Mouse (Mus musculus) midbrain, embryonic 10.5 days (tissue): Measurements from ENCODE around the gene Col7a1. TPM values are rescaled to one million over a fixed set of nuclear protein-coding genes. Genes with fewer than 3 reads are reported as not detected.

Experiments
- DNase-seq: peaks from one replicate; pipeline ENCODE4 v3.0.0-alpha.2; 2017; ENCODE audit warnings: low spot score
- H3K27ac ChIP-seq: fragments of 300-500 bp; sonication (generic); replicated peaks from 2 replicates; pipeline ENCODE4 v1.5.1; 2016; ENCODE audit warnings: mild to moderate bottlenecking
- H3K27me3 ChIP-seq: fragments of 300-500 bp; sonication (generic); 2 replicates; pipeline ENCODE4 v1.6.1; 2016; ENCODE audit warnings: low read depth, mild to moderate bottlenecking; ENCODE audit not compliant: poor library complexity, severe bottlenecking
- H3K36me3 ChIP-seq: fragments of 300-500 bp; sonication (generic); 2 replicates; pipeline ENCODE4 v1.6.1; 2016; ENCODE audit warnings: mild to moderate bottlenecking, moderate library complexity
- H3K4me1 ChIP-seq: fragments of 300-500 bp; sonication (generic); 2 replicates; pipeline ENCODE4 v1.6.1; 2016
- H3K4me3 ChIP-seq: fragments of 300-500 bp; sonication (generic); 2 replicates; pipeline ENCODE4 v1.5.1; 2016; ENCODE audit warnings: mild to moderate bottlenecking, moderate library complexity
- H3K9me3 ChIP-seq: fragments of 300-500 bp; sonication (generic); replicated peaks from 2 replicates; pipeline ENCODE4 v1.6.1; 2016; ENCODE audit warnings: mild to moderate bottlenecking
- WGBS: fragments of 180-500 bp; shearing (Covaris S2); methylation state at CpG from one replicate; pipeline ENCODE4 v1.1.7; 2016; 5-methylcytosine and 5-hydroxymethylcytosine counted together
- microRNA counts: library from miRNA; unstranded; fragments of <30 nt; microRNA quantifications from one replicate; lab custom pipeline; 2017
- microRNA-seq: library from miRNA; unstranded; fragments of <30 nt; microRNA quantifications from one replicate; pipeline ENCODE4, GENCODE M21; 2017
- polyA plus RNA-seq: library from polyadenylated mRNA; unstranded; fragments of >200 nt; fragmentation: Nextera tagmentation; extraction: Ambion mirVana; gene quantifications from 2 replicates; pipeline ENCODE4 v1.2.1, GENCODE M21; 2016

Col7a1 gene
- polyA plus RNA-seq, 1 experiment from 2014 or later, result 2.4 TPM

DNA sequence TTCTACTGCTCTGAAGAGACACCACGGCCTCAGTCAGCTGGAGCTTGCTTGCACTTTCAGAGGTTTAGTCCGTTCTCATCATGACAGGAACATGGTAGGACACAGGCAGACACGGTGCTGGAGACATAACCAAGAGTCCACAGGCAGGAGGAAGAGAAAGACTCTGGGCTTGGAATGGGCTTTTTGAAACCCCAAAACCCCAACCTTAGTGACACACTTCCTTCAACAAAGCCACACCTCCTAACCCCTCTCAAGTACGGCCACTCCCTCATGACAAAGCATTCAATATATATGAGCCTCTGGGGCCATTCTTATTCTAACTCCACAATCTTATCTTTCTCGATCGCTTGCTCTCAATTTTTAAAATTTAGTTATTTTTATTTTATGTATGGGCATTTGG is 79.0 kb downstream of the Col7a1 start:
- 0 out of 2 replicates have a peak, but pooled peaks cover 6% of the 10 kb centered on the region for H3K36me3 ChIP-seq
- H3K27ac ChIP-seq, result no peak overlapping the region
- no peaks in the 10 kb centered on the region for H3K9me3 ChIP-seq
- 87% methylated on average over 6 of the region's 6 CpGs for WGBS
- no peaks in the 10 kb centered on the region for H3K4me1 ChIP-seq
- H3K4me3 ChIP-seq, result no peak overlapping the region
- DNase-seq, result no peak
- no peaks in the 10 kb centered on the region for H3K27me3 ChIP-seq

MicroRNA genes within 50 kb of the gene (microRNA counts, 519-probe panel; counts per million panel counts)
- not detected for microRNA mmu-miR-711 (lab: Ali Mortazavi, UCI)

Small RNA genes lying within 50 kb of the gene (microRNA-seq; reads per million reads assigned to microRNA genes)
- not detected for gene Mir711

Other genes with a start within 250 kb of the Col7a1 start
- gene Ip6k2, start 169.8 kb upstream of the Col7a1 start, polyA plus RNA-seq, result 89.0 and 105 TPM in 2 replicates
- gene Nckipsd, start 145.2 kb upstream of the Col7a1 start, polyA plus RNA-seq, result 14.5 and 17.3 TPM in 2 replicates
- 3.1 and 5.0 TPM in 2 replicates for gene Celsr3, start 127.3 kb upstream of the Col7a1 start, polyA plus RNA-seq
- gene Slc26a6, start 100.3 kb upstream of the Col7a1 start, polyA plus RNA-seq, result 9.5 and 12.5 TPM in 2 replicates
- gene Tmem89, start 39.0 kb upstream of the Col7a1 start, polyA plus RNA-seq, result not detected in 2 replicates
- gene Uqcrc1, start 17.0 kb upstream of the Col7a1 start, polyA plus RNA-seq, result 490 and 491 TPM in 2 replicates
- gene Ucn2, start 32.4 kb downstream of the Col7a1 start, polyA plus RNA-seq, result not detected in 2 replicates
- 11.9 and 13.9 TPM in 2 replicates for gene Pfkfb4, start 38.2 kb downstream of the Col7a1 start, polyA plus RNA-seq
- 32.9 and 37.2 TPM in 2 replicates for gene Shisa5, start 85.0 kb downstream of the Col7a1 start, polyA plus RNA-seq
- gene Trex1, start 106.1 kb downstream of the Col7a1 start, polyA plus RNA-seq, result 7.5 and 10.1 TPM in 2 replicates
- gene Atrip, start 120.5 kb downstream of the Col7a1 start, polyA plus RNA-seq, result 32.1 and 33.4 TPM in 2 replicates
- 14.5 and 14.9 TPM in 2 replicates for gene Ccdc51, start 128.9 kb downstream of the Col7a1 start, polyA plus RNA-seq
- 733 and 761 TPM in 2 replicates for gene Tma7, start 129.0 kb downstream of the Col7a1 start, polyA plus RNA-seq
- gene Plxnb1, start 141.8 kb downstream of the Col7a1 start, polyA plus RNA-seq, result 24.9 and 36.8 TPM in 2 replicates
- not detected in 2 replicates for gene Fbxw21, start 208.5 kb downstream of the Col7a1 start, polyA plus RNA-seq
- gene Fbxw13, start 242.4 kb downstream of the Col7a1 start, polyA plus RNA-seq, result not detected in 2 replicates